Comparison of ENCODE assay signal across 8 mouse cellular contexts in genomic region chr12:69446468-69447321, GRCm38 (mm10).
DNase-seq lines count a peak whose midpoint lies in the region; ATAC-seq and TF ChIP-seq lines count a peak whose summit lies in the region.

No protein-coding gene starts in this region.

- peak overlapping the region; percentile 47 for H3K4me2 ChIP-seq in embryonic facial prominence, embryonic 15.5 days (replicated peaks)
- H3K4me2 ChIP-seq in heart, embryonic 15.5 days = peak overlapping the region; percentile 46
- H3K4me2 ChIP-seq in kidney, postnatal 0 days (ENCODE audit: low read length) = peak overlapping the region; percentile 51

- peaks cover 33% of the 10 kb centered on the region for H3K4me1 ChIP-seq in embryonic facial prominence, embryonic 15.5 days
- H3K4me1 ChIP-seq in heart, embryonic 15.5 days (replicated peaks) = peaks cover 28% of the 10 kb centered on the region
- peaks cover 22% of the 10 kb centered on the region for H3K4me1 ChIP-seq in kidney, postnatal 0 days (replicated peaks; ENCODE audit: insufficient read depth, low read length)

- H3K9me3 ChIP-seq in embryonic facial prominence, embryonic 15.5 days (replicated peaks) = no peaks in the 10 kb centered on the region
- no peaks in the 10 kb centered on the region for H3K9me3 ChIP-seq in heart, embryonic 15.5 days (replicated peaks)
- no peaks in the 10 kb centered on the region for H3K9me3 ChIP-seq in kidney, postnatal 0 days (replicated peaks; ENCODE audit: low read length)

- no peak overlapping the region for H3K9ac ChIP-seq in embryonic facial prominence, embryonic 15.5 days
- peak overlapping the region; percentile 12; the same call in 1 of the 2 replicates for H3K9ac ChIP-seq in heart, embryonic 15.5 days
- peak overlapping the region; percentile 47; the same call in 1 of the 2 replicates for H3K9ac ChIP-seq in kidney, postnatal 0 days (ENCODE audit: low read depth, low read length)

- DNase-seq in 3134 (ENCODE audit: extremely low read depth, insufficient read length, low spot score) (peak; percentile 76), R1 (ENCODE audit: low read depth, low spot score) (peak; percentile 92)
- DNase-seq in kidney, postnatal 0 days (ENCODE audit: low spot score) = peak; percentile 89
- peak; percentile 84 to 86 for DNase-seq in lung, postnatal 4 days
- DNase-seq in ovary, postnatal 36 days (ENCODE audit: low spot score) = peak; percentile 61
- DNase-seq in urinary bladder, postnatal 36 days (ENCODE audit: low spot score in 2 of 2) = peak; percentile 67 to 82

- H3K27me3 ChIP-seq in embryonic facial prominence, embryonic 15.5 days = no peaks in the 10 kb centered on the region
- H3K27me3 ChIP-seq in heart, embryonic 15.5 days = no peaks in the 10 kb centered on the region
- H3K27me3 ChIP-seq in kidney, postnatal 0 days (ENCODE audit: insufficient read depth, low read length) = no peaks in the 10 kb centered on the region

- no peaks in the 10 kb centered on the region for H3K36me3 ChIP-seq in embryonic facial prominence, embryonic 15.5 days
- no peaks in the 10 kb centered on the region for H3K36me3 ChIP-seq in heart, embryonic 15.5 days
- no peaks in the 10 kb centered on the region for H3K36me3 ChIP-seq in kidney, postnatal 0 days (ENCODE audit: insufficient read depth, low read length)

- H3K4me3 ChIP-seq in embryonic facial prominence, embryonic 15.5 days (replicated peaks) = peak overlapping the region; percentile 22
- H3K4me3 ChIP-seq in heart, embryonic 15.5 days = peak overlapping the region; percentile 17
- H3K4me3 ChIP-seq in kidney, postnatal 0 days (replicated peaks; ENCODE audit: low read depth, low read length) = 0 out of 2 replicates have a peak overlapping the region, but pooled peaks have one; percentile 11

- no peak for TF ChIP-seq CTCF in kidney, postnatal 0 days (IDR thresholded peaks at IDR 0.05; ENCODE audit: low read depth)

- ATAC-seq in embryonic facial prominence, embryonic 15.5 days (ENCODE audit: insufficient number of reproducible peaks, low FRiP score, low TSS enrichment, low read depth) = peak; percentile 88
- peak; percentile 71 for ATAC-seq in heart, embryonic 15.5 days (replicated peaks; ENCODE audit: insufficient number of reproducible peaks, insufficient read depth, low FRiP score, low read depth)
- ATAC-seq in kidney, postnatal 0 days (replicated peaks; ENCODE audit: low FRiP score, low read depth) = peak; percentile 89

- 11% methylated on average over 17 of the region's 17 CpGs for WGBS in embryonic facial prominence, embryonic 15.5 days
- 47% methylated on average over 17 of the region's 17 CpGs for WGBS in heart, embryonic 15.5 days
- 9% methylated on average over 17 of the region's 17 CpGs for WGBS in kidney, postnatal 0 days

- H3K27ac ChIP-seq in embryonic facial prominence, embryonic 15.5 days (replicated peaks) = peak overlapping the region; percentile 95
- H3K27ac ChIP-seq in heart, embryonic 15.5 days = peak overlapping the region; percentile 79
- peak overlapping the region; percentile 85 for H3K27ac ChIP-seq in kidney, postnatal 0 days

Comparison
In these comparisons a context has a peak if more than half of its experiments do, and no peak if none do; other contexts are left out.
1. Peak in every context shown above with its lines: DNase-seq, ATAC-seq, H3K4me3 ChIP-seq and H3K27ac ChIP-seq.